Mouse (Mus musculus) kidney, adult 2 months (tissue): ENCODE results near the gene Ankrd12. TPM values are rescaled to one million over a fixed set of nuclear protein-coding genes. Genes with fewer than 3 reads are reported as not detected.
"Not testable (repeated sequence)": the region's sequence is repeated elsewhere in the genome, so short reads cannot be mapped to it uniquely, and the experiment has no call there.

Source experiments
- DNase-seq: peaks from one replicate; pipeline ENCODE4 v3.0.0; 2021
- H3K27ac ChIP-seq: fragments of 200-500 bp; 2 replicates; pipeline ENCODE4 v1.5.1; 2012; ENCODE audit warnings: low read depth, low read length, control low read depth, inconsistent platforms; ENCODE audit not compliant: insufficient read depth
- H3K27me3 ChIP-seq: fragments of 200-500 bp; replicated peaks from 2 replicates; pipeline ENCODE4 v1.6.1; 2012; ENCODE audit warnings: mild to moderate bottlenecking, moderate library complexity, low read length, inconsistent platforms; ENCODE audit not compliant: control insufficient read depth, insufficient read depth
- H3K36me3 ChIP-seq: fragments of 200-500 bp; 2 replicates; pipeline ENCODE4 v1.6.1; 2012; ENCODE audit warnings: mild to moderate bottlenecking, moderate library complexity, low read length, inconsistent platforms; ENCODE audit not compliant: control insufficient read depth, insufficient read depth
- H3K4me1 ChIP-seq: fragments of 200-500 bp; 2 replicates; pipeline ENCODE4 v1.6.1; 2011; ENCODE audit warnings: low read length; ENCODE audit not compliant: control insufficient read depth, insufficient read depth
- H3K4me3 ChIP-seq: fragments of 200-500 bp; 2 replicates; pipeline ENCODE4 v1.5.1; 2011; ENCODE audit warnings: mild to moderate bottlenecking, low read depth, low read length, control low read depth; ENCODE audit not compliant: insufficient read depth
- CTCF ChIP-seq: fragments of 200-500 bp; conservative IDR thresholded peaks from 2 replicates; pipeline ENCODE4 v1.5.1; 2011; ENCODE audit warnings: low read depth, mild to moderate bottlenecking, control low read depth, low read length, moderate library complexity, mixed read lengths; ENCODE audit not compliant: insufficient read depth, insufficient read length
- POLR2A ChIP-seq: fragments of 200-500 bp; IDR thresholded peaks from one replicate; pipeline ENCODE4 v1.6.1; 2011; ENCODE audit warnings: low read depth, low read length, control low read depth
- WGBS: fragments of 180-500 bp; shearing (Covaris S2); methylation state at CpG from one replicate; pipeline ENCODE4 v1.1.7; 2018; 5-methylcytosine and 5-hydroxymethylcytosine counted together
- polyA plus RNA-seq: library from polyadenylated mRNA; depleted of rRNA; stranded (reverse); fragments of >200 nt; gene quantifications from 2 replicates; pipeline ENCODE4 v1.2.3, GENCODE M21; 2012

Gene Ankrd12
- polyA plus RNA-seq, 1 experiment: 3.6 TPM

DNA sequence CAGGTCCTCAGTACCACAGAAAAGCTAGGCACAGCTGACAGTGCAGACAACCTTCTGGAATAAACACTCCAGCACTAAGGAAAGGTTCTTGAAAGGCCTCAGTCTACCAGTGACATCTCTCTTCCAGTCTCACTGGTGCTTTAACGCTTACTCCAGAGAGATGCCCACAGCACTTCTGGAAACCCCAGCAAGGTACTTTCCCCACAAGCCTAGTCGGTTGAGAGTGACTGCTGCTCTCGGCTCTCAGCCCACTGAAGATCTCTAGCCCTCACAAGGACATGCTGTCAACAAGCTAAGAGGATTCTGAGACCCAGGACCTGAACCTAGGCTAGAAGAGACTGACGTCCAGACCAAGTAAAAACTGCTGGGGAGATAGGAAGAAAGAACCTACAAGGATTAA, 11.8 kb downstream of the Ankrd12 start:
- Histone ChIP-seq H3K36me3 (no peaks in the 10 kb centered on the region), H3K27me3 (no peaks in the 10 kb centered on the region), H3K27ac (no peak overlapping the region), H3K4me1 (peaks cover 3% of the 10 kb centered on the region; the same call in 1 of the 2 replicates), H3K4me3 (no peak overlapping the region)
- TF ChIP-seq CTCF (no peak), POLR2A (no peak)
- DNase-seq: no peak
- whole genome bisulfite sequencing: 90% methylated on average over 4 of the region's 4 CpGs

DNA sequence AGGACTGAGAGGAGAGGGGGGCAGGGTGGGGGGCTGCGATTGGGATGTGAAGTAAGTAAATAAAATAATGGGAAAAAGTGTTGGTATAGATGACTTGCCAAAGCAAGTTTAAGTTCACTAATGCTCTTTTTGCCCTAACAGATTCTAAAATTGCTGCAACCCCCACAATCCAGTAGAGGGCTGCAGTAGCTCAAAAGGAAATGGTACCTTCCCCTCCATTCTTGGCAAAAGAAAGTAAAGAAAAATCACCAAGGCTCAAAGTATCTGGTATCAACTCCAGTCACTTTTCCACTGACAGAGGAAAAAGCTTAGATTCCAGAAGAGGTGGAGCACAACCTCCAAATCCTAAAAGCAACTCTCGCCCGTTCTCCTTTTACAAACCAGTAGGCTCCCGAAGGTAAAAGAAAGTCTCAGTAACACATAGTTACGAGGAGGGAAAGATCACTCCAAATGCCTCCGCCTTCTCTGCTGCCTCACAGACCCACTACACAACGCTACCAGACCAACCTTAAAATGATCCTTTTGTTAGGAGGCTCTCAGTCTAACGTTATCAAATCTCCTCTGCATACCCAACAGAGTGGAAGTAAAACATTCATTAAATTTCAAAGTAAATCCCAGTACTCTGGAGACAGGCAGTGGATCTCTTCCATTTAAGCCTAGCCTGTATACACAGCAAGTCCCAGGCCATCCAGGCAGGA, 15.5 kb downstream of the Ankrd12 start:
- no peaks in the 10 kb centered on the region; the same call in 1 of the 2 replicates for H3K36me3 ChIP-seq
- WGBS: 49% methylated on average over 8 of the region's 8 CpGs
- no peak overlapping the region for H3K4me3 ChIP-seq
- H3K27me3 ChIP-seq: no peaks in the 10 kb centered on the region
- H3K27ac ChIP-seq: no peak overlapping the region
- TF ChIP-seq POLR2A (no peak), CTCF (no peak)
- no peak for DNase-seq
- H3K4me1 ChIP-seq: peaks cover 3% of the 10 kb centered on the region; the same call in 1 of the 2 replicates

DNA sequence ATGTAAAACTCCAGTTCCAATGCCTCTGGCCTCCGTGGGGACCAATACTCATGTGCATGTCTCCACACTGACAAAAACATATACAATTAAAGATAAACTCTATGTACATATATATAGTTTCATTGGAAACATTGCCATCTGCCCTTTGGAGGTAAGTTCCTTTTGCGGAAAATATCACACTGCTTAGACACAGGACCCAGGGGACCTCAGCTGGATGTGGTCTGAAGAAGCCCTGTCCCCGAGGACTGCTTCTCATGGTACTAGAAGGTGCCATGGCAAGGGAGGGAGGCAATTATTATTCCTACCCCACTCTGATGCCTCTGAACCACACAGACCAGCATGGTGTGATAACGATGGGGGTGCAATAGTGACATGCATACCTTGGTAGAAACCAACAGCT, 18.7 kb downstream of the Ankrd12 start:
- TF ChIP-seq CTCF (no peak), POLR2A (no peak)
- peaks cover 3% of the 10 kb centered on the region; the same call in 1 of the 2 replicates for H3K4me1 ChIP-seq
- no peak for DNase-seq
- H3K4me3 ChIP-seq: no peak overlapping the region
- H3K27ac ChIP-seq: no peak overlapping the region
- no peaks in the 10 kb centered on the region; the same call in 1 of the 2 replicates for H3K36me3 ChIP-seq
- WGBS: 93% methylated on average over 4 of the region's 4 CpGs
- no peaks in the 10 kb centered on the region for H3K27me3 ChIP-seq

DNA sequence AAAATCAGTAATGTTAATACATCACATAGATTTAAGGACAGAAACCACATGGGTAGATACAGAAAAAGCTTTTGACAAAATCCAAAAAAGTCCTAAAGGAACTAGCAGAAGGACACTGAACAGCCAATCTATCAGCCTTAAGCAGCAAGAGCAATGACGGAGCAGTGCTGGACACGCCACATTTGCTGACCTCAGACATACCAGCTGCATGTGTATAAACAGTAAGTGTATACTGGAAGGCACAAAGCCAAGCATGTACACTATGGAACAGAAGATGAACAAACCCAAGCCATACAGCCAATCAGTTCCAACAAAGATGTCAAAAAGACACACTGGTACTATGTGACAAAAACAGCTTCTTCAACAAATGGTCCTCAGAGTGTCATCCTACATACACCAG, 19.7 kb downstream of the Ankrd12 start:
- no peak for DNase-seq
- TF ChIP-seq POLR2A (no peak), CTCF (no peak)
- no peaks in the 10 kb centered on the region; the same call in 1 of the 2 replicates for H3K36me3 ChIP-seq
- peaks cover 3% of the 10 kb centered on the region; the same call in 1 of the 2 replicates for H3K4me1 ChIP-seq
- no peak overlapping the region for H3K4me3 ChIP-seq
- no peak overlapping the region for H3K27ac ChIP-seq
- WGBS: 86% methylated on average over 2 of the region's 2 CpGs
- no peaks in the 10 kb centered on the region for H3K27me3 ChIP-seq

DNA sequence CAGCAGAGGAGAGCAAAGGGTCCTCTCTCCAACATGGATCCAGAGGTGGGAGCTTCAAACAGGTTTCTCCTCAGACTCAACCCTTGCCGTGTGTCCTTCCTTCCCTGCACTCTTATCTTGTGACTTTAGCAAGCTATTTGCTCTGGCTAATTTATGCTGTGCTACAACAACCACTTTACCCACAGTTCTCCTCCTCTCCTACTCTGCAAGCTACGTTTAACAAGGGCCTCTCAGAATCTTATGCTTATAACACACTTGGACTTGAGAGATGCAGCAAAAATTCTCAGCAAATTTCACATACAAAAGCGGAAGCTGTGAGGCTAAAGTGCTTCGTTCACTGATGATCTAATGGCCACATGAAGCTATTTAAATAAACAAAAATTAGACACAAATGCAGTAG, 23.5 kb downstream of the Ankrd12 start:
- TF ChIP-seq POLR2A (no peak), CTCF (no peak)
- no peak for DNase-seq
- Histone ChIP-seq H3K27ac (no peak overlapping the region), H3K4me3 (no peak overlapping the region), H3K4me1 (no peaks in the 10 kb centered on the region), H3K36me3 (no peaks in the 10 kb centered on the region; the same call in 1 of the 2 replicates), H3K27me3 (no peaks in the 10 kb centered on the region)
- 59% methylated on average over 4 of the region's 4 CpGs for WGBS

DNA sequence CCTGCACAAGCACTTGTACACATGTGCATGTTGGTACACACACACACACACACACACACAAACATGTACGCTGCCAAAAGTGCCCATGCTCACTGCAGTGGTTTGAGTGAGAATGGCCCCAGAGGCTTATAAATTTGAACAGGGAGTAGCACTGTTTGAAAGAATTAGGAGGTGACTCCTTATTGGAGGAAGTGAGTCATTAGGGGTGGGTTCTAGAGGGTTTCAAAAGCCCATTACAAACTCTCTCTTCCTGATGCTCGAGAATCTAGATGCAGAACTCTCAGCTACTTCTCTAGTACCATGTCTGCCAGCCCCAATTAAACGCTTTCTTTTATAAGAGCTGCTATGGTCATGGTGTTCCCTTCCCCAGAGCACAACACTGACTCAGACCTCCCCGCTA, 28.1 kb downstream of the Ankrd12 start:
- H3K36me3 ChIP-seq: no peaks in the 10 kb centered on the region
- H3K27me3 ChIP-seq: no peaks in the 10 kb centered on the region
- no peak for TF ChIP-seq POLR2A
- TF ChIP-seq CTCF: no peak
- 77% methylated on average over 4 of the region's 4 CpGs for WGBS
- no peaks in the 10 kb centered on the region for H3K4me1 ChIP-seq
- DNase-seq: no peak
- H3K27ac ChIP-seq: no peak overlapping the region
- no peak overlapping the region for H3K4me3 ChIP-seq

DNA sequence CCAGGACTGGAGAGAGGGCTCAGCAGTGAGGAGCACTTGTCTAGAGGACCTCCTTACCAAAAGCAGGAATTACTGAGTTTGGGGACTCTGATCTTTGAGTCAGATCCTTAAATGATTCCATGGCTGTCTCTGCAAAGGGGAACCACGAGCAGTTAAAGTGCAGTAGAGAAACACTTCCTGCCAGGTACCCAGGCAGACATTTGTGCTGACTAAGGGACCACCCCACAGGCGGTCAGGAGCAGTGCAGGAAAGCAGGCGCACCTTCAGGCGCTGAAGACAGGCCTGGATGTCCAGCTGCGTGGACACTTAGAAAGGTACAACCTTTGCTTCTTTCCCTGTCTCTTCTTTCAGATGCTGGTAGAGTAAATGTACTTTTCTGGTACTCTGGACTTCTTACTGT, 28.7 kb downstream of the Ankrd12 start:
- no peak overlapping the region for H3K27ac ChIP-seq
- TF ChIP-seq POLR2A (no peak), CTCF (no peak)
- 47% methylated on average over 5 of the region's 5 CpGs for WGBS
- H3K4me1 ChIP-seq: no peaks in the 10 kb centered on the region
- no peak overlapping the region for H3K4me3 ChIP-seq
- no peaks in the 10 kb centered on the region for H3K27me3 ChIP-seq
- H3K36me3 ChIP-seq: no peaks in the 10 kb centered on the region
- DNase-seq: no peak

GRCm38 (mm10) chr17:66043679-66044078, 33.2 kb downstream of the Ankrd12 start:
- WGBS: 91% methylated on average over 4 of the region's 4 CpGs

More at GRCm38 (mm10) chr17:66043679-66044078, 33.2 kb downstream of the Ankrd12 start:
- not testable (repeated sequence) for DNase-seq, H3K27me3 ChIP-seq, H3K4me1 ChIP-seq, H3K4me3 ChIP-seq, H3K27ac ChIP-seq, H3K36me3 ChIP-seq
